Mouse (Mus musculus) ovary, adult 2 months (tissue): ENCODE results near the gene Eif4enif1. TPM values are rescaled to one million over a fixed set of nuclear protein-coding genes. Genes with fewer than 3 reads are reported as not detected.

ENCODE experiments used
- polyA plus RNA-seq: library from polyadenylated mRNA; depleted of rRNA; stranded (reverse); fragments of >200 nt; gene quantifications from 2 replicates; pipeline ENCODE4 v1.2.3, GENCODE M21; 2012; rRNA removed

Gene Eif4enif1
- 54.5 and 83.5 TPM in 2 replicates for polyA plus RNA-seq

DNA sequence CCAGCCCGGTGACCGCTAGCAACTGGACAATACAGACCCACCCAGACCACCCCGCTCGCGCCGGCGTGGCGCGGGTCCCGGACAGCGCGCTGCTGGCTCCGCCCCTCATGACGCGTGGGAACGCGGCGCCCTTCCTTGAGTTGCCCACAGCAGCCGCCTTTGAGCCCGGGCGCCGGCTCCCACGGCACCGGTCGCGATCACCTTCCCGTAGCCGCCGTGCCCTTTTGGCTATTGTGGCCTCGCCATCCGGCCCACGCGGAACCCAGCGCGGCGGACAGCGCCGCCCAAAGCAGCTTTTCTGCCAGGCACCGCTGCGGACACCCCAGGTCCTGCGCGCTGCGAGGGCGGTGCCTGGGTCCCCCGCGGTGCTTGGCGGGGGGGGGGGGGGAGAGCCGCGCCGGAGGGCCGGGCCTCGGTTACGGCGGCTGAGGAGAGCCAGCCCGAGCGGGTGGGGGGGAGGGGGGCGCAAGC lies at the start of gene Eif4enif1:
Gene Eif4enif1 (plus strand): TSS at position 162 of the 471 bp plus-strand sequence.

DNA sequence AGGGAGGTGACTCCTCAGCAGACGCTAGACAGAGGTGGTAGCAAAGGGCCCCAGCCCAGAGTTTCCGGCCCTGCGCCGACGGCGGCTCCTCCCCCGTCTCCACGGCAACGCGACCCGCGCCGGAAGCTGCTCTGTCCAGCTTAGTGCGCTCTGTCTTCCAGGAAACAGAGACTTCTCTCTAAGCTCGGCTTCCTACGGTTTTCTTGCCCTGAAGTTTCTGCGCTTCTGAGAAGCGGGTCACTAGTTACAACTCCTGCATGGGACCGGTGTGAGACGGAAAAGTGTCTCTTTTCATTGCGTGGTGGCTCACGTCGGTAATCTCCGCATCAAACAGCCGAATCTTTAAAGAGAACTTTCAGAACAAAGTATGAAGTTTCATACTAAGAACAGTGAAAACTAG lies 8.8 kb upstream of the Eif4enif1 start, which contains the start of gene Sfi1:
Gene Sfi1 (minus strand): TSS at position 101 of the 400 bp plus-strand sequence.

DNA sequence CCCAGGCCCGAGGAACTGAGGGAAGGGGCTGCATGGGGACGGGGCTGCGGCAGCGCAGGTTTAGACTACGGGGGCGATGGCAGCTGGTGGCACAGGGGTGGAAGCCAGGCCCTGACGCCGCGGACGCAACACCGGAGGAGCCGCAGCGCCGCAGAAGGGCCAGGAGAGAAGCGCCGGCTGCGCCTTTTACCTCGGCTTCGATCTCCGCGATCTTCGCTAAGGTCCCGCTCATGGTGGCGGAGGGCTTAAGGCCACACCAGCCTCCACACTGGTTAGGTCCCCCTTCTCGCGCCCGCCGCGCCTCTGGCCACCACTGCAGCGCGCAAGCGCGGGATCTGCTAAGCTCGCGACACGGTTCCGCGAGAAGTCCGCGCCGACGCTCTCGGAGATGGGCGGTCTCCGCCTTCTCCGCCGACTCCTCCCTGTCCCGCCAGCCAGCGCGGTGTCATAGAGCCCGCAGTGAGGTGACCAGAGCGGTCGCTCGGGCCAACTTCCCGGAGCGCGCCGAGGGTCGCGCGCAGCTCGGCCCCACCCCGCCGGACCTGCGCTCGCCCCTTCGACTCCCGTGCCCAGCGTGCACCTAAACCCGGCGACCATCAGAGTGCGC lies 64.0 kb downstream of the Eif4enif1 start, which contains the start of gene Drg1:
Gene Drg1 (minus strand): TSS at position 337 of the 607 bp plus-strand sequence.

DNA sequence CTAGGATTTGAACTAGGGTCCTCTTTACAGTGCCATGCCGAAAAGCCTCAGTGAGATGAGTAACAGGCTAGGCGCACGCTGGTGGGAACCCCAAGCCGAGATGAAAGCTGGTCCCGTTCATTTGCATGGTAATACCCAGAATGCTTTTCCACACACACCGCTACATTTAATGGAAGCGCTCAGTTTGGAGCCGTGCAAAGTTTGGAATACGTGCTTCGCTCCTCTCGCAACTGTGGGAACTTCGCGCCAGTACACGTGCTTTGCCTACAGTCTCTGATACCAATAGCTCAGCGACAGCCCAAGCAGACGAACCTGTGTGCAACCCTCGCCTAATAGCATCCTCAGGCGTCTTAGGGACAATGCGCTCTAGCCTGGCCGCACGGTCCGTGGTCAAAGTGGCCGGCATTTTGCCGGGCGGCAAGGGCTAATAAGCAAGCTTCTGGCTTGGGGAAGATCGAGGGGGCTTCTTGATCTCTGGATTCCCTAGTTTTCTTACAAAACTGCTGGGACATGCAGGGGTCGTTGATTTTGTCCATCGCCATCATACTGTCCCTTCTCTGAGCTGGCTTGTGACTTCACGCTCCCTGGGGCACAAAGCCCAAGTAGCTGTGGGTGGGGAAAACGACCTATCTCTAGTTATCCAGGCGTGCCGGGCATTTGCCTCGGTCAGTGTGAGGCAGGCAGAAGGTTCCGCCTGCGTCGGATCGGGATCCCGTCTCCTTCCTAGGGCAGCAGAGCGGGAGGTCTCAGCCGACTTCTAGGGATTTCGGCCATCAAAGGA lies 86.5 kb downstream of the Eif4enif1 start, which contains the start of gene Patz1:
Gene Patz1 (plus strand): TSS at position 354 of the 781 bp plus-strand sequence.

Other genes with a start within 250 kb of the Eif4enif1 start
- gene Sfi1, start 8.9 kb upstream of the Eif4enif1 start, polyA plus RNA-seq: 48.1 and 50.1 TPM in 2 replicates
- 24.2 and 29.4 TPM in 2 replicates for gene Drg1, start 64.0 kb downstream of the Eif4enif1 start, polyA plus RNA-seq
- gene Patz1, start 86.5 kb downstream of the Eif4enif1 start, polyA plus RNA-seq: 72.3 and 100 TPM in 2 replicates
- gene Pik3ip1, start 128.0 kb downstream of the Eif4enif1 start, polyA plus RNA-seq: 81.5 and 96.5 TPM in 2 replicates
- 95.3 and 106 TPM in 2 replicates for gene Limk2, start 206.8 kb downstream of the Eif4enif1 start, polyA plus RNA-seq
- gene Rnf185, start 250.0 kb downstream of the Eif4enif1 start, polyA plus RNA-seq: 36.3 and 45.6 TPM in 2 replicates